Mouse (Mus musculus) liver, embryonic 14.5 days (tissue): Measurements from ENCODE around the gene Unc13a.

ENCODE experiments used
- CTCF ChIP-seq: IDR thresholded peaks from 2 replicates; pipeline ENCODE4 v1.5.1; 2016; ENCODE audit warnings: antibody characterized with exemption, low read depth, control low read depth
- EP300 ChIP-seq: IDR thresholded peaks from 2 replicates; pipeline ENCODE4 v1.6.1; 2016; ENCODE audit warnings: antibody characterized with exemption, low read depth

DNA sequence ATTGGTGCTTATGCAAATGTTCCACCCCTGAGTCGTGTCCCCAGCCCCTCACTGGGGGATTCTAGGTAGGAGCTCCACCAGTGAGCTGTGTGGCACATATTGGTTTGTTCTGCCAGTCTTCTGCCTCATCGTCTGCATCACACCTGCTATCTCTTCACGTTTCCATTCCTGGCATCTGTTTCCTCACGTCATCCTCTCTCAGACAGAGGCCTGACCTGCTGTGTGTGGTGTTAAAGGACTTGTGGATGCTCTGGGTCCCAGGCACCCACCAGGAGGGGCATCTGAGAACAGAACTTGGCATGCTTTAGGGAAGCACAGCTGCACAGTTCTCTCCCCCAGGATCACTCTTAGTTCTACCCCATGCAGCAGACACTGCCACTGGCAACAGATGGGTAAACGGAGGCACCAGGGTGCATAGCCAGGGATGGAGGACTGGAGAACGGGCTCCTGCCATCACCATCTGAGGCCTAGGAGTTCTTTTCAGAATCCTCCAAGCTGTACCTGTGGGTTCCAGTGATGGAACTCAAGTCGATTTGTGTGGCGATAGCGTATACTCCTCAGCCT lies 4.0 kb upstream of the Unc13a start:
- no peak for TF ChIP-seq CTCF
- no peak for TF ChIP-seq EP300
